Mouse (Mus musculus): Measurements from ENCODE around the gene Map4k1. TPM values are rescaled to one million over a fixed set of nuclear protein-coding genes. Genes with fewer than 3 reads are reported as not detected.

Map4k1 gene
- total RNA-seq, 2 experiments from 2014 or later: 0.99 to 1.3 TPM

DNA sequence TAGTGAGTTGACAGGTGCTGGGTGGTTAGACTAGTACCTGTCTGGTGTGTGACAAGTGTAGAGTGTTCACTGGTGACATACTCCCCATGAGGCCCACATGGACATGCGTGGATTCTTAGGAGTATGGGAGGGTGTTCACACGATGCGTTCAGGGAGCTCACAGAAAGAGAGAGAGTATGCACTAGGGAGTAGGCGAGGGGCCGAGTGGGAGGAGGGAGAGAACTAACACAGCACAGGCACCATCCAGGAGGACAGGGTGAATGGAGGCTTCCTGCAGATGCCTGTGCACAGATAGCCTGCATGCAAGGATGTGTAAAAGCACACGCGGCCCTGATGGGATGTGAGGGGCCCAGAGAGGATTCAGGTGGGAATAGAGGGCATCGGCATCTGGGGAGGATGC, 40.6 kb downstream of the Map4k1 start:
- no peak for DNase-seq (ENCODE audit: low spot score in 2 of 2)

DNA sequence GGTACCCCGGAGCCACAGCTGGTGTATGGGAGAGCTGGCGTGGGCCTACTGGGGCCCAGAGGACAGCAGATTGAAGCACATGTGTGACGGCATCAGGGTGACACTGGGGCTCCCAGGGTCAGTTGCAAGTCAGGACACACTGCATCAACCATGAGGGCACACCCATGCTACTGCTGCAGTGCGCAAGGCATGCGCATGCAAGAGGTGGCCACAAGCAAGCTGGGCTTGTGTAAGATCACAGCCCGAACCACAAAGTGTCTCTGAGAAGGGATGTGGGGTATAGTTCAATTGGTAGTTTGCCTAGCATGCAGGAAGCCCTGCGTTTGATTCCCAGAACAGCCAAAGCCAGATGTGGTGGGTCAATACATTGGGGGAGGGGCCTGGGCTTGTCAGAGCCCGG, 41.7 kb downstream of the Map4k1 start:
- DNase-seq (ENCODE audit: low spot score in 2 of 2): no peak

DNA sequence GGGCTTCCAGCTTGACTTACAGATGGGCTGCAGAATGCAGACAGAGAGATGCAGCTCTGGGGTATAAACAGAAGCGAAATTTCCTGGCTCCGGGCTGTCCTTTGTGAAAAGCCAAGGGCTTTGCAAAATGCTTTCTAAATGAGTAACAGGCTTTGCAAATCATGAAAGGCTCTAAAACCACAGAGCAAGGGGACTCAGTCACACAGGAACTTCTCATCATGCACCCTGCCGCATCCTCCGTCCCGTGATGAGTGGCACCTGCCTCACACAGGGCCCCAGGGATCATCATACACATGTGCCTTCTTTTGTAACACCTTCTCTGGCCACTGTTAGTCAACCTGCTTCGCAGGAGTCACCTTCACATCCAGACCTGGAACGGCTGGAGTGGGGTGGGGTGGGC, 43.7 kb downstream of the Map4k1 start:
- DNase-seq (ENCODE audit: low spot score in 2 of 2): no peak

DNA sequence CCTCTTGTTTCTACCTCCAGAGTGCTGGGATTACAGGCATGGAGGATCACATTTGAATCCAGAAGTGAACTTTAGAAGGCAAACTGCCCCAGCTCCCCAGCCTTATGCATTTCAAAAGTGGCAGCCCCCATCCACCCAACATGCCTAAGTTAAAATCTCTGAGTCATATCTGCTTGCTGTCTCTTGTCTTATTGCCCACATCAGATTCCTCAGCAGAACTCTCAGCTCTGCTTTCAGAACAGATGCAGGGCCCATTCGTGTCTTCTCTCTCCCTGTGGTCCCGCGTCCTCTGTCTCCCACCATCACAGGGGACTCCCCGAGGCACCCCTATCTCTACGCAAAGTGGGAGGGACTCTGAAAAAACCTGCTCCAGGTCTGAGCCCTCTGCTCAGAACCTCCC, 44.3 kb downstream of the Map4k1 start:
- no peak for DNase-seq (ENCODE audit: low spot score in 2 of 2)

DNA sequence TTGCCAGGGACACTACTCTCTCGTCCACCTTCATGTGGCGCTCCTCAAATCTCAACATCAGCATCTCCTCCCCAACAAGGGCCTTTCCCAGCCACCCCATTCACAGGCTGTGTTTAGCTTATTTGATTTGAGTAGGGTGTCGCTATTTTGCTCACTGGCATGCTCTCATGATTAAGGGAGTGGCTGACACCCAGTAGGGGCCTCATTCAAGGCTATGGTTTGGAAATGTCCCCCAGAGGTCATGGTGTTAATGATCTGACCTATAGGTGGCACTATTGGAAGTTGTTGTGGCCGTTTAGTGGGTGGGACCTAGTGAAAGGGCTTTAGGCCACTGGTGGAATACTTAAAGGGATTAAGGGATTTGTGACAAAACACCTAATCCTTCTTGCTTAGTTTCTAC, 45.0 kb downstream of the Map4k1 start:
- no peak for DNase-seq (ENCODE audit: low spot score in 2 of 2)

DNA sequence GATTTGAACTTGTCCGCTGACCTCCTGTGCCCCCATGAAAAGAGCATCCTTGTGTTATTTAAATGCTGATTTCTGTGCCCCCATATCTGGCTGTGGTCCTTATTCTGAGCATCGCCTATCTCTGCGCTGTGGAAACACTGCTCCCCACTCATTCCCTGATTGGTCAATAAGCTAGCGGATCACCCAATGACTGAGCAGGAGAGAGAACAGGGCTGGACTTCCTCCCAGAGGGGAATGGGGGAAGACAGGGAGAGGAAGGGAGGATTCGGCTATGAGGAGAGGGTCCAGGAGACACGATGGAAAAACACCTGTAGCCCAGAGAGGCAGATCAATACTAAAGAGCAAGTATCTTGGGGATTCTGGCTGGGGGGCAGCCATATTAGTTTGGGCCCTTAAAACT, 46.9 kb downstream of the Map4k1 start:
- no peak for DNase-seq (ENCODE audit: low spot score in 2 of 2)

DNA sequence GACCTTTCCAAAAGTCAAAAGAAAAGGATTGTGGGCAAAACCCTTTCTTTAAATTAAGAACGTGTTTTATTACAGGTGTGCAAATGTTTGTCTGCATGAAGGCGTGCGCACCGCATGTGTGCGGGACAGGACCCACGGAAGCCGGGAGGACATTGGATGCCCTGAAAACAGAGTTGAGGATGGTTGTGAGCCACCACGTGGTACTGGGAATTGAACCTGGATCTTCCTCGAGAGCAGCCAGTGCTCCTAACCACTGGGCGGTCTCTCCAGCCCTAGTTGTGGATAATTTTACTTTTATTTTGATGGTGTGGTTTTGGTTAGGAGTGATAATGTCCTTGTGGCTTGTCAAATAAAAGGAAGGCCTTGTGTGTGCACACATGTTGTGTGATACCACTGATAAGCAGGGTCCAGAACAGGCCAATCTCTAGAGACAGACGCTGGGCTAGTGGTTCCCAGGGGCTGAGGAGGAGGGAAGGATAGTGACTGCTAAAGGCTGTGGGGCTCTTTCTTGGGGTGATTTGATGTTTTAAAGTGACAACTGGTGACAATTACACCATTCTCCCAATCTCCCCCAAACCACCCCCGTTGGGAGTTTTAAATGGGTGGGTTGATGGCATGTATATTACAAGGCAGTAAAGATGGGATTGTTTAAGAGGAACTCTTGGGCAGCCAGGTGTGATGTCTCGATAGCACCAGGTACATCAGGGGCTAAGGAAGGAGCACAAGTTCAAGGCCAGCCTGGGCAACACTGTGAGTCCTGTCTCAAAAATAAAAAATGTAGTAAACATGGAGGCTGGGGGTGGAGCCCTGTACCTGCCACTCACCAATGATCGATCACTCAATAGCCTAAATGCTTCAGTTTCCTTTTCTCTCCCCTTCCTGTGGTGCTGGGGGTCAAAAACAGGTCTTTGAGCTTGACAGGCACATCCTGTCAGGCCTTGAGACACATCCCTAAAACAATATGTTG, 48.1 kb downstream of the Map4k1 start:
- DNase-seq (ENCODE audit: low spot score in 2 of 2): no peak

DNA sequence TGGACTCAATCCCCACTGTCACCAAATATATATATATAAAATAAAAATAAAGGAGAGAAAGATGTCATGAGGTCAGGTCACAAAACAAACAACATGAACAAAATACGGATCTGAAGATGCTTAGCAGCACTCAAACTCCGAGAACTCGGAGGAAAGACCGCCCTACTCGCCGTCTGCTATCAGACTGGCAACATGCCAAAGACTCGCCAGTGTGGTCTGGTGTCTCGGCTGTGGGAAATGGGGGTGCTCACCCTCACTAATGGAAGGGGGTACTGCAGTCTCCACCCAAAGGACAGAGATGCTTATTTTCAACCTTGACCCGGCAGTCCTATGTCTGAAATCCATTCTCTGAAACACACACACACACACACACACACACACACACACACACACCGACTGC, 49.8 kb downstream of the Map4k1 start:
- no peak for DNase-seq (ENCODE audit: low spot score in 2 of 2)

DNA sequence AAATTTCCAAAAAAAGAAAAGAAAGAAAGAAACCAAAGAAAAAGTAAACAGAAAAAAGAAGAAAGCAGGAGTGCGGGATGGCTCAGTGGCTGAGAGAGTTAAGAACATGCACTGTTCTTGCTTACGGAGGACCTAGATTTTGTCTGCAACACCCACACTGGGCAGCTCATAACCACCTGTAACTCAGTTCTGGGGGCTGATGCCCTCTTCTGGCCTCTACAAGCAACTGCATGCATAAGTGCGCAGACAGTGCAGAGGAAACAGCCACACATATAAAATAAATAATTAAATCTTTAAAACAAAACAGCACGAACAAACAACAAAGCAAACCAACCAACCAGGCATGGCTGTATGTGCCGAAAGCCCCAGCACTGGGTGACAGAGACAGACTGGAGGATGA, 50.8 kb downstream of the Map4k1 start:
- no peak for DNase-seq (ENCODE audit: low spot score in 2 of 2)

DNA sequence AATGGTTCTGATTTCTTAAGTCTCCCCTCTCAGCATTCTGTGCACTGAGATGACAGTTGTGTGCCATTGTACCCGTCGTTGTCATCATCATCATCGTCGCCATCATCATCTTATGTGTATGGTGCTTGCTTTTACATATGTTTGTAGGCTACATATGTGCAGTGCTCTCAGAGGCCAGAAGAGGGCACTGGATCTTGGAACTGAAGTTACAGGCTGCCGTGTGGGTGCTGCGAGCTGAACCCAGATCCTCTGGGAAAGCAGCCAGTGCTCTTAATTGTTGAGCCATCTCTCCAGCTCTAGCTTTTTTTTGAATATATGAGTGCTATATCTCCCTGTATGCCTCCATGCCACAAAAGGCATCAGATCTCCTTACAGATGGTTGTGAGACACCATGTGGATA, 55.4 kb downstream of the Map4k1 start:
- DNase-seq (ENCODE audit: low spot score in 2 of 2): no peak

DNA sequence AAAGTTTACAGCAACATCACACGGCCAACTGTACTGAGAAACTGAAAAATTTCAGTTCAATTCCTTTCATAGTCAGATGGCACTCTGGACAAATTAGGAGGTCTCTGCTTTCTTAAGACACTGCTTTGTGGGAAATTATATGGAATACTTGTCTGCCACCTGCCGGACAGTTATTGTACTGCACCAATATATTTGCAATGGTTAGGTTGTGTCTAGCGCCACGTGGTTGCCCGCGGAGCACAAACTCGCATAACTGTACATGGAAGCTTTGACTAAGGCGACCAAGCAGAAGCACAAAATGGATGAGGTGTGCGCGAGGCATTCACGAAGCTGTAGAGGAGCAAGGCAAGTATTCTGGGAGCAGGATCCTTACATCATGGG, 57.7 kb downstream of the Map4k1 start:
- peak; percentile 75 to 97 for DNase-seq (ENCODE audit: low spot score in 2 of 2)

DNA sequence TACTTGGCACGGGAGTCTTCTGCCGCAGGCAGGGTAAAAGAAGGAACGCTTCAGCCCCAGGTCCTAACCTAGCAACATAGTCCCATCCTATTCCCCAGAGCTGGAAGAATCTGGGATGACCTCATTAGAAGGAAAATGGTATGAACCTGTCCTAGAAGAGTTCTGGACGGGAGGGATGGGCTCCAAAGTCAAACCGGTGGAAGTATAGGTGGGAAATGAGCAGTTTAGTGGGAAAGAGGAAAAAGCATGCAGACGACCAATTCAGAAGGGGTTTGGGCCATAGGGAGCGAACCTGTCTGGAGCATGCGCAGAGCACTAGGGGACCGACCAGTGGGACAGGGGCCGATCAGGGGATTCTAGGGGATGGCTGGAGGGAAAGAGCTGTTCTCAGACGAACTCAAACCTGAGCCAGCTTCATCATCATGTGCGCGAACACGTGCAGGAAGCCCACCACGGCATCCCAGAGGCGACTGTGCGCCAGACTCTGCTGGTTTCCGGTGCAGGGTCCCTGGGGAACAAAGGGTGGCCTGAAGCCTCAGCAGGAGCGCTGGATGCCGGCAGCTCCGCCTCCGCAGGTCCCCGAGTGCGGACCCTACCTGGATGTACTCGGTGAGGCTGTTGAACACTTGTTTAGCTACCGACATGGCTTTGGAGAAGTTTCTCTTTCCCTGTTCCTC, 58.3 kb downstream of the Map4k1 start:
- no peak for DNase-seq (ENCODE audit: low spot score in 2 of 2)

DNA sequence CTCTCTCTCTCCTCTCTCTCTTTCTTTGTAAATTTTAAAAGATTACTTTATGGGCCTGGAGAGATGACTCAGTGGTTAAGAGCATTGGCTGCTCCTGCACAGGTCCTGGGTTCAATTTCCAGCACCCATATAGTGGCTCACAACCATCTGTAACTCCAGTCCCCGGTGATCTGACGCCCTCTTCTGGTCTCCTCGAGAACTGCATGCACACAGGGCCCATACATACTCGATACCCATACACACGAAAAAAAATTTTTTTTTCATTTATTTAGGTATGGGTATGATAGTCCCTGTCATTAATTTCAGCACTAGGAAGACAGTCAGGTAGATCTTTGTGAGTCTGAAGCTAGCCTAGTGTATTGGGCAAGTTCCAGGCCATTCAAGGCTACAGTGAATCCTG, 59.3 kb downstream of the Map4k1 start:
- DNase-seq (ENCODE audit: low spot score in 2 of 2): no peak

DNA sequence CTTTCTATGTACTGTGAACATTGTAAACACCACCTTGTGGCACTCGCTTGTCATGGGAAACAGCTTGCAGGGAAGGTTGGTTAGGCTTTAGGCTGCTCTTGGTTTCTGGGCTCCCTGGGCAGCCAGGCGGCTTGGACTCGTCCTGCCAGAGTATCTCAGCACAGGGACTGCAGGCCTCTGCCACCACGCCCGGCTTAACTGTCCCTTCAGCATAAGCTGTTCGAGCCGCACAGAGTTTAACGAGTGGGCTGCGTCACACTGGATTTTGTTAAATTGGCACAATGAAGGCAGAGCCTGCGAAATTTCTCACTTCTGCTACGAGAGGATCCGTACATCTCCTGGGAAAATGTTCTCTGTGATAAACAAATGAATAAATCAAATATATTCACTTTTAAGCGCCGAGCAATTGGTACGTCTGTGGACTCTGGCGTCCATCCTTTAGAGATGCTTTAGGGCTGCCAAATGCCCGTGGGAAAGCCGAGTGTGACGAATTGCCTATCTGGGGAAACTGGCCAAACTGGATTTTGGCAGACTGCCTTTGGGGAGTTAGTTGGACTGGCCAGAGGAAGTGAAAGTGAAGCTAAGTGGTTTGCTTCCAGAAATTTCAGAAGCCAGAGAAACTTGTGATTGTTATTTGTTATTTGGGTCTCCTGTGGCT, 61.3 kb downstream of the Map4k1 start:
- peak in 1 of 2 experiments; percentile 54 for DNase-seq (ENCODE audit: low spot score in 2 of 2)

DNA sequence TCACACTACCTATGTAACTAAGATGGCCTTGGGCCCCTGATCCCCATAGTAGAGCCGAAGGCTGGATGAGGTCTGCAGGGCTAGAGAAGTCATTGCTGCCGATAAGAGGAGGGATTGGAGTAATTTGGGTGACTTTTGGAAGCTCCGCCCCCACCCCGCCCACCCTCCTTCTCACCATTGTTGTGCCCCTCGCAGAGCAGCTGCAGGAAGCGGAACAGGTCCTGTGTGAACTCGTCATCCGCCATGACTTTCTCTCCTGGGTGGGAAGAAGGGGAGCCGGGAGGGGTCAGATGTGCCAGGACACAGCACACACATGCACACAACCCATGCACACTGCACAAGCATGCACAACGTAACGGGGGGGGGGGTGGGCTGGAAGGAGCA, 61.8 kb downstream of the Map4k1 start:
- no peak for DNase-seq (ENCODE audit: low spot score in 2 of 2)

DNA sequence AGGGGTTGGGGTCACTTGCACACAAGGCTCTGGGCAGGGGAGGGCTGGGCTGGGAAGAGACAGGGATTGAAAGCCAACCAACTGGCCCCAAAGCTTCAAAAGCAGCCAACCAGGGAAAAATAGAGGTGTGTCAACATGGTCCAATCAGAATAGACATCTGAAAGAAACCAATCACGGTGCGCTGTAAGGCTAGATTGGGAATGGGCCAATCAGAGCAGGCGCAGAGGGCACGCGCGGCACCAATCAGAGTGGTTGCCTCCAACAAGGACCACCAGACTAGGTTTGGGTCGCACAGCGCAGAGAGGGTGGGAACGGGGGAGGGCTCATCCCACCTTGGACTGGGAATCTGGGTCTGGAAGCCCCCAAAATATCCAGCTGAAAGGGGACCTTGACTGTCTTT, 62.5 kb downstream of the Map4k1 start:
- DNase-seq (ENCODE audit: low spot score in 2 of 2): no peak

DNA sequence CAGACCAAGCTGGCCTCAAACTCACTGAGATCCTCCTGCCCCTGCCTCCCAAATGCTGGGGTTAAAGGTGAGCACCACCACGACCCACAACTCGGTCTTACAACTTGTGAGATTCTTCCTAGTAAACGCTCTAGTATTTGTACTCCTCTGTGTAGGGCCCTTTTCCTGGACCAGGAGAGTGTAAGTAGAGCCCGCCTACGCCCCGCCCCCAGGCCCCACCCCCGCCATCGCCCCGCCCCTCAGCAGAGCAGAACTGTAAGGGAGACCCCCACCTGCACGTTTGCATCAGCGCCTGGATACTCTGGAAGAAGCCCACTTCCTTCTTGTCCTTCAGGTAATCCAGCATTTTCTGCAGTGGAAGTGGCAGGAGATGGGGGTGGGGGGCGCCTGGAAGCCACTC, 64.7 kb downstream of the Map4k1 start:
- DNase-seq (ENCODE audit: low spot score in 2 of 2): no peak

DNA sequence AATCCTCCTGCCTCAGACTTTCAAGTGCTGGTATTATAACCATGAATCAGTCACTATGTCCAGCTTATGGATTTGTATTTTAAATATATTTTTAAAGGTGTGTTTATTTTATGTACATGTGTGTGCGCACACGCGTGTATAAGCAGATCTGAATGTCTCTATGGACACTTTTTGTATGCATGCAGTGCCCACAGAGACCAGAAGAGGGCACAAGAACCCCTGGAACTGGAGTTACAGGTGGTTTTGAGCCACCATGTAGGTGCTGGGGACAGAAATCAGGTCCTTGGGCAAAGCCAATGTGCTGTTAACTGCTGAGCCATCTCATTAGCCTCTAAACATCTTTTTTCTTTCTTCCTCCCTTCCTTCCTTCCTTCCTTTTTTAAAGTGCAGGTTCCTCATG, 66.2 kb downstream of the Map4k1 start:
- DNase-seq (ENCODE audit: low spot score in 2 of 2): no peak

DNA sequence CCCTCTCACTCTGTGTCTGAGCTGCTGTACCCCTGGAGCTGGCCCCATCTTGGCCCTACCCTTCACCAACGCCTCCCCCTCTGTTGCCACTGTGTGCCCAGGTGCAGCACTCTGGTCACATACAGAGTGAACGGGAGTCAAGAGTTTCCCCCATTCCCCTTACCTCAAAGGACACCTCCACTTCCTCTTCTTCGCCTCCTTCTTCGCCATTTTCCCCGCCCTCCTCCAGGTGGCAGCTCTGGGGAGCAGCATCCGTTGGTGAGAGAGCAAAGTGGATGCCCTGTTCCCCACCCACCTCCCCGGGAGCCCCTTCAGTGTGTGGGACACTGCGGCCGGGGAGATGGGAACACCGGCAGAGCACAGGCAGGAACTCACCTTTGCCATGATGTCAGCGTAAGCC, 66.8 kb downstream of the Map4k1 start:
- no peak for DNase-seq (ENCODE audit: low spot score in 2 of 2)

DNA sequence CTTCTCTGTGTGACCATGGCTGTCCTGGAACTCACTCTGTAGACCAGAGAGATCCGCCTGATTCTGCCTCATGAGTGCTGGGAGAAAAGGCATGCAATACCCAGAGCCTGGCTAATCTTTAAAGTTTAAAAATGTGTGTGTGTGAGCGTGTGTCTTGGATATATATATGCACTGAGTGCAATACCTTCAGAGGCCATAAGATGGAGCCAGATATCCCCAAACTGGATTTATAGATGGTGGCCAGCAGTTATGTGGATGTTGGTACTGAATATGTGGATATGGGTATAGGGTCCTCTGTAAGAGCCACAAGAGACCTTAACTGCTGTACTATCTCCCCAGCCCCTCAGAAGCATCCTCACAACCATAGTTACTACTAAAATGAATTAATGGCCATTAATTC, 68.9 kb downstream of the Map4k1 start:
- peak in 1 of 2 experiments; percentile 75 for DNase-seq (ENCODE audit: low spot score in 2 of 2)

DNA sequence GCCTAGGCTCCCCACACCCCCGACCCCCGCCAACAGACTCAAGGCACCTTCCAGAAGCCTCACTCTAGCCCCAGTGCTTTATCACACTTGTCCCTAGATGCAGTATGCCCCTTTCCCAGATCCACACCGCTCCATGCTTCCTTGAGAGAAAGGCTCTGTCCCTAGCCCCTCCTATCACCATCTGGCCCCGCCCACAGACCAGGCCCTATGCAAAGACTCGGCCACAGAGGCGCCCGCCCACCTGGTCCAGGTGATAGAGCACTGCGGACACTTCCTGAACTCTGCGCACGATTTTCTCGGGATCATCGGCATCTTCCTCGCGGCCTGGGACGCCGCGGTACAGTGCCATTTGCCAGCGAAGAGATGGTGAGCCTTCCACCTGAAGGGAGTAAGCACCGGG, 71.0 kb downstream of the Map4k1 start:
- DNase-seq (ENCODE audit: low spot score in 2 of 2): no peak
